Mouse (Mus musculus): Measurements from ENCODE around the gene Dsp. TPM values are rescaled to one million over a fixed set of nuclear protein-coding genes. Genes with fewer than 3 reads are reported as not detected.

Gene Dsp
- total RNA-seq, 2 experiments from 2014 or later = 0.22 to 1.1 TPM

- no peak for DNase-seq (ENCODE audit: low spot score in 2 of 2)
Measured at GRCm38 (mm10) chr13:38167056-38167455, 16.0 kb downstream of the Dsp start.

GRCm38 (mm10) chr13:38170707-38171144, 19.6 kb downstream of the Dsp start:
- no peak for DNase-seq (ENCODE audit: low spot score in 2 of 2)

GRCm38 (mm10) chr13:38193406-38193805, 42.3 kb downstream of the Dsp start:
- DNase-seq (ENCODE audit: low spot score in 2 of 2) = no peak

GRCm38 (mm10) chr13:38201413-38201812, 50.3 kb downstream of the Dsp start:
- DNase-seq (ENCODE audit: low spot score in 2 of 2) = no peak

- no peak for DNase-seq (ENCODE audit: low spot score in 2 of 2)
Measured at GRCm38 (mm10) chr13:38204171-38204570, 53.1 kb downstream of the Dsp start.

GRCm38 (mm10) chr13:38204702-38205482, 53.8 kb downstream of the Dsp start, which contains the start of gene Snrnp48:
Gene Snrnp48 (plus strand): TSS chr13:38204938.
- peak; percentile 84 to 89 for DNase-seq (ENCODE audit: low spot score in 2 of 2)

GRCm38 (mm10) chr13:38211122-38211521, 60.0 kb downstream of the Dsp start:
- DNase-seq (ENCODE audit: low spot score in 2 of 2) = no peak

GRCm38 (mm10) chr13:38218686-38219085, 67.6 kb downstream of the Dsp start:
- DNase-seq (ENCODE audit: low spot score in 2 of 2) = no peak

- no peak for DNase-seq (ENCODE audit: low spot score in 2 of 2)
Measured at GRCm38 (mm10) chr13:38220331-38220730, 69.2 kb downstream of the Dsp start.

- DNase-seq (ENCODE audit: low spot score in 2 of 2) = no peak
Measured at GRCm38 (mm10) chr13:38230177-38230821, 79.2 kb downstream of the Dsp start.

GRCm38 (mm10) chr13:38232411-38232810, 81.3 kb downstream of the Dsp start:
- DNase-seq (ENCODE audit: low spot score in 2 of 2) = no peak

GRCm38 (mm10) chr13:38232856-38233625, 81.9 kb downstream of the Dsp start:
- DNase-seq (ENCODE audit: low spot score in 2 of 2) = no peak

GRCm38 (mm10) chr13:38234651-38235050, 83.6 kb downstream of the Dsp start:
- DNase-seq (ENCODE audit: low spot score in 2 of 2) = no peak

- DNase-seq (ENCODE audit: low spot score in 2 of 2) = no peak
Measured at GRCm38 (mm10) chr13:38235370-38235769, 84.3 kb downstream of the Dsp start.

- DNase-seq (ENCODE audit: low spot score in 2 of 2) = no peak
Measured at GRCm38 (mm10) chr13:38248151-38248550, 97.1 kb downstream of the Dsp start.

Other genes with a start within 250 kb of the Dsp start
- gene Ssr1, start 157.1 kb upstream of the Dsp start, total RNA-seq (2021) = 100 to 1,000 TPM; 116 to 173 TPM
- gene Riok1, start 114.3 kb upstream of the Dsp start, total RNA-seq (2021) = 10 to 100 TPM; 26.4 to 29.9 TPM
- 1 to 10 TPM; 1.7 to 3.6 TPM for gene Cage1, start 114.2 kb upstream of the Dsp start, total RNA-seq (2021)
- gene Snrnp48, start 53.6 kb downstream of the Dsp start, total RNA-seq (2021) = 10 to 100 TPM; 22.4 to 22.9 TPM
- 1 to 10 TPM; 8.9 to 9.5 TPM for gene Bmp6, start 193.8 kb downstream of the Dsp start, total RNA-seq (2021)

All from adrenal gland, adult 18-20 months (tissue).